Mouse (Mus musculus) megakaryocyte, embryonic 14.5 days (primary cell): ENCODE results near the gene Mbl1.

Experiments used
- FLI1 ChIP-seq: IDR thresholded peaks from 2 replicates; pipeline ENCODE4 v1.6.1; 2012; ENCODE audit warnings: low read length, inconsistent platforms, mixed read lengths
- GATA1 ChIP-seq: IDR thresholded peaks from 3 replicates; pipeline ENCODE4 v1.6.1; 2012; ENCODE audit warnings: mixed read lengths, low read length, inconsistent platforms, borderline replicate concordance

- TF ChIP-seq GATA1 (no peak), FLI1 (no peak)
Measured at GRCm38 (mm10) chr14:41174802-41175201, 23.5 kb downstream of the Mbl1 start.
